Mouse (Mus musculus) bone marrow macrophage, adult 2 months (primary cell): ENCODE data around the gene Rho.

Experiments
- CTCF ChIP-seq: IDR thresholded peaks from 2 replicates; pipeline ENCODE4 v1.5.1; 2012; ENCODE audit warnings: low read depth, mild to moderate bottlenecking, low read length, moderate library complexity
- POLR2A ChIP-seq: IDR thresholded peaks from 2 replicates; pipeline ENCODE4 v1.6.1; 2012; ENCODE audit warnings: mild to moderate bottlenecking, low read depth, low read length, borderline replicate concordance

- TF ChIP-seq CTCF, result no peak
- no peak for TF ChIP-seq POLR2A
Observed at GRCm38 (mm10) chr6:115967291-115967880, 35.8 kb downstream of the Rho start.
